Mouse (Mus musculus): ENCODE measurements around the gene Aip. TPM values are rescaled to one million over a fixed set of nuclear protein-coding genes. Genes with fewer than 3 reads are reported as not detected.

Gene Aip
- polyA plus RNA-seq, 1 experiment from 2014 or later: 113 TPM

DNA sequence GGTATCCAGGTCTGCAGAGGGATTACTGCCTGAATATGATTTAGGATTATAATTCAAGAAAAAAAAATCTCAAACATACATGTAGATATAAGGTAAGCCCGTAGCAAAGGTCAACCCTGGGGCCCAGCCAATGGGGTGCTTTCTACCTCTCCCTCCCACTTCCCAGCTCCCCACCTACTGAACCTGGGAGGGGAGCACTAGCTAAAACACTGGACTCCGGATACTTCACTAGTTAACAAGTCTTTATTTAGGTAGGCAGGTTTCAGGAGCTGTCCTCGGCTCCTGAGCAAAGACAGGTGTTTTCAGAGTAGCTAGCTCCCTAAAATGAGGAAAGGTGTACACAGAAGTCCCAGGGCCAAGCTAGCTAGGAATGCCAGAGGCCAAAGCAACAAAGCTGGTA lies 38.4 kb upstream of the Aip start:
- 88% methylated on average over 3 of the region's 3 CpGs for WGBS
- H3K4me2 ChIP-seq (ENCODE audit: low read length): no peak overlapping the region
- H3K27me3 ChIP-seq (replicated peaks; ENCODE audit: control insufficient read depth, insufficient read depth, low read length): no peaks in the 10 kb centered on the region
- H3K4me1 ChIP-seq (ENCODE audit: control insufficient read depth, insufficient read depth, low read depth, low read length): peaks cover 12% of the 10 kb centered on the region
- peaks cover 18% of the 10 kb centered on the region for H3K36me3 ChIP-seq (ENCODE audit: control insufficient read depth, insufficient read depth, low read length)
- no peak overlapping the region for H3K9ac ChIP-seq (ENCODE audit: low read depth, low read length)
- no peak overlapping the region for H3K4me3 ChIP-seq (ENCODE audit: low read length)
- no peaks in the 10 kb centered on the region for H3K9me3 ChIP-seq (ENCODE audit: control insufficient read depth, low read length)
- ATAC-seq: no peak
- H3K27ac ChIP-seq (ENCODE audit: low read depth, low read length): no peak overlapping the region

DNA sequence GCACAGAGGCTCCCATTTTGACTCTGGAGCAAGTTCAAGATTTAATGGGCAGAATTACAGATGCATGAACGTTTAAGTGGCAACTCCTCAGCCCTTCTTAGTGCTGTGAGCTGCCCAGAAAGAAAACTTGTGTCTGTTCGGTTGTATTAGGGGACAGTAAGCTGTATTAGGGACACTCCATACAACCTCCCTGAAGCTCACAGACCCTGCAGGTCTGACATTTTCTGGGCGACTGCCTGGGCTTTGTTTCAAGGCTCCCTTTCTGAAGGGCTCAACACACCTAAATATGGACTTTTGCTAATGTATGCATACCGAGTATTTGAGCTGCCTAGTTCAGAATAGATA lies 37.9 kb upstream of the Aip start:
- Histone ChIP-seq H3K9ac (ENCODE audit: low read depth, low read length) (peak overlapping the region; percentile 84), H3K4me3 (ENCODE audit: low read length) (peak overlapping the region; percentile 74), H3K36me3 (ENCODE audit: control insufficient read depth, insufficient read depth, low read length) (peaks cover 24% of the 10 kb centered on the region), H3K4me1 (ENCODE audit: control insufficient read depth, insufficient read depth, low read depth, low read length) (peaks cover 12% of the 10 kb centered on the region), H3K4me2 (ENCODE audit: low read length) (peak overlapping the region; percentile 67), H3K27me3 (replicated peaks; ENCODE audit: control insufficient read depth, insufficient read depth, low read length) (no peaks in the 10 kb centered on the region), H3K9me3 (ENCODE audit: control insufficient read depth, low read length) (no peaks in the 10 kb centered on the region), H3K27ac (ENCODE audit: low read depth, low read length) (peak overlapping the region; percentile 80)
- WGBS: 38% methylated on average over 4 of the region's 4 CpGs
- ATAC-seq: peak; percentile 48

DNA sequence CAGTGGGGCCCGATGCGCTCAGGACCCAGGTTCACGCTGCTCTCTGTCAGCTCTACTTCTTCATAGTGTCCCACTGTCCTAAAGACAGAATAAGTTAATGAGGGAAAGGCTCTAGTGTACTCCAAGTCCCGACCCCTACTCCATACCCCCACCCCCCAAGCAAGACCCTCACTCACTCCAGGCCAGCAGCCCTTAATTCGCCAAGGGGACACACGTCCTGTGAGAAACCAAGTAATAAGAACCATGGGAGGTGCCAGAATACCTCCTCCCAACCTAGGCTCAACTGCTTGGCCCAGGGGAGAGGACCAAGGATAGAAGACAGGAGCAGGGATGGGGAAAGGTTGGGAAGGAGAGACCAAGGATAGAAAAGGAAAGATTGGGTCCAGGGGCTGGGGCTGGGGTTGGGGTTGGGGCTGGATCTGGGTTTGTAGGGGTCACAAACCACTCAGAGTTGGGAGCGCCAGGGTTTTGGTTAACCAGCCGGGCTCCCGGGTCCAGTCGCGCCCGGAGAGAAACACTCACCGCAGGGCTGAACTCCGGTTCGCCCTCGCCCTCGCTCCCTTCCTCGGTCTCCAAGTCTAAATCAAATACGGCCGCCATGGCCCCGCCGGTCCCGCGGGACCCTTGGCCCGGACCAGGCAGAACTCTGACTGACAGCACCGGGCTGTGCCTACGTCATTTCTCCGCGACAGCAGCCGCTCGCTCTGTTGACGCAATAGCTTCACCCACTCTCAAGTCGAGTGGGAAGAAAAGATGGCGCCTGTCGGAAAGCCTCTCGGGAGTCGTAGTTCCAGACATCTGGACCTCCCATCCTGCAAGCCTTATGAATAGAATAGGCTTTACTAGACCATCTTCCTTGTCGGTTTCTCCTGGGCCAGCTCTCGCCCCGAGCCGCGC lies 37.2 kb upstream of the Aip start, which contains the start of gene Rps6kb2:
Gene Rps6kb2, minus strand, starts transcription at position 709 of the 897 bp plus-strand sequence.
- H3K4me1 ChIP-seq (ENCODE audit: control insufficient read depth, insufficient read depth, low read depth, low read length): peaks cover 12% of the 10 kb centered on the region
- 6% methylated on average over 42 of the region's 42 CpGs for WGBS
- H3K9ac ChIP-seq (ENCODE audit: low read depth, low read length): peak within 1 kb of the TSS; percentile 84
- H3K27ac ChIP-seq (ENCODE audit: low read depth, low read length): peak within 1 kb of the TSS; percentile 80
- ATAC-seq: peak; percentile 87
- H3K4me3 ChIP-seq (ENCODE audit: low read length): peak within 1 kb of the TSS; percentile 74
- peak within 1 kb of the TSS; percentile 67 for H3K4me2 ChIP-seq (ENCODE audit: low read length)
- no peaks in the 10 kb centered on the region for H3K9me3 ChIP-seq (ENCODE audit: control insufficient read depth, low read length)
- H3K27me3 ChIP-seq (replicated peaks; ENCODE audit: control insufficient read depth, insufficient read depth, low read length): no peaks in the 10 kb centered on the region
- H3K36me3 ChIP-seq (ENCODE audit: control insufficient read depth, insufficient read depth, low read length): peaks cover 29% of the 10 kb centered on the region

DNA sequence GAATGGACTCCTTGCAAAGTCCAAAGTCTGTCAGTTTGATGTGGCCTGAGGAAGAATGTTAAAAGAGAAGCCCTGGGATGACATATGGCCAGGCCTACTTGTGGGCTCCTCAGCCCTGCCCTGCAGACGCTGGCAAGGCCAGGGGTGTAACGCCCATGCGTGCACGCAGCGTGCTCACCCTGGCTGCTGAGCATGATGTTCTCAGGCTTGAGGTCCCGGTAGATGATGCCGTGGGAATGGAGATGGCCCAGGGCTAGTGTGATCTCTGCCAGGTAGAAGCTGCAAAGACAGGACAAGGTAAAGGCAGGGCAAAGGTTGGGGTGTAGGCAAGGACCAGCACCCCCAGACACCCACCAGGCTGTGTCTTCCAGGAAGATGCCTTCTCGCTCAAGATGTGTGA lies 33.4 kb upstream of the Aip start:
- H3K9me3 ChIP-seq (ENCODE audit: control insufficient read depth, low read length): no peaks in the 10 kb centered on the region
- H3K27ac ChIP-seq (ENCODE audit: low read depth, low read length): no peak overlapping the region
- ATAC-seq: no peak
- no peak overlapping the region for H3K4me2 ChIP-seq (ENCODE audit: low read length)
- WGBS: 94% methylated on average over 8 of the region's 8 CpGs
- peaks cover 12% of the 10 kb centered on the region for H3K4me1 ChIP-seq (ENCODE audit: control insufficient read depth, insufficient read depth, low read depth, low read length)
- peaks cover 47% of the 10 kb centered on the region for H3K36me3 ChIP-seq (ENCODE audit: control insufficient read depth, insufficient read depth, low read length)
- no peaks in the 10 kb centered on the region for H3K27me3 ChIP-seq (replicated peaks; ENCODE audit: control insufficient read depth, insufficient read depth, low read length)
- H3K9ac ChIP-seq (ENCODE audit: low read depth, low read length): no peak overlapping the region
- H3K4me3 ChIP-seq (ENCODE audit: low read length): no peak overlapping the region

DNA sequence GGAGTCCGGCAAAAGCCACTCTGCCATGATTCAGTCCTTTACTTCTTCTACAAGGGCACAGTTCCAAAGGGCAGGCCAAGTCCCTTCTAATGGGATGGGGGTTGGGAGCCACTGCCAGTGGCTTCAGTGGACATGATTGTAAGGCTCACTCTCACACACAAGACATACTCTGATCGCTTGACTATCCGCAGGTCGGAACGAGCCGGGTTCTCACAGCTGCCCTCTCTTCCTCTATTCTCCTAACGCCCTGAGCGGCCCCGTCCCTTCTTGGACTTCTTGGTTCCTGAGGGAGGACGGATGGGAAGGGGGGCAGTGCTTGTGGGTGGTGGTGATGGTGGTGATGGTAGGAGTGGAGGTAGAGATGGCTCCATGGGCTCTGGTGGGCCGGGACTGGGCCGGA lies 31.1 kb upstream of the Aip start:
- H3K4me1 ChIP-seq (ENCODE audit: control insufficient read depth, insufficient read depth, low read depth, low read length): no peaks in the 10 kb centered on the region
- no peak overlapping the region for H3K4me2 ChIP-seq (ENCODE audit: low read length)
- H3K4me3 ChIP-seq (ENCODE audit: low read length): no peak overlapping the region
- no peaks in the 10 kb centered on the region for H3K27me3 ChIP-seq (replicated peaks; ENCODE audit: control insufficient read depth, insufficient read depth, low read length)
- H3K9me3 ChIP-seq (ENCODE audit: control insufficient read depth, low read length): no peaks in the 10 kb centered on the region
- H3K36me3 ChIP-seq (ENCODE audit: control insufficient read depth, insufficient read depth, low read length): peaks cover 51% of the 10 kb centered on the region
- ATAC-seq: no peak
- 93% methylated on average over 12 of the region's 12 CpGs for WGBS
- H3K9ac ChIP-seq (ENCODE audit: low read depth, low read length): no peak overlapping the region
- no peak overlapping the region for H3K27ac ChIP-seq (ENCODE audit: low read depth, low read length)

DNA sequence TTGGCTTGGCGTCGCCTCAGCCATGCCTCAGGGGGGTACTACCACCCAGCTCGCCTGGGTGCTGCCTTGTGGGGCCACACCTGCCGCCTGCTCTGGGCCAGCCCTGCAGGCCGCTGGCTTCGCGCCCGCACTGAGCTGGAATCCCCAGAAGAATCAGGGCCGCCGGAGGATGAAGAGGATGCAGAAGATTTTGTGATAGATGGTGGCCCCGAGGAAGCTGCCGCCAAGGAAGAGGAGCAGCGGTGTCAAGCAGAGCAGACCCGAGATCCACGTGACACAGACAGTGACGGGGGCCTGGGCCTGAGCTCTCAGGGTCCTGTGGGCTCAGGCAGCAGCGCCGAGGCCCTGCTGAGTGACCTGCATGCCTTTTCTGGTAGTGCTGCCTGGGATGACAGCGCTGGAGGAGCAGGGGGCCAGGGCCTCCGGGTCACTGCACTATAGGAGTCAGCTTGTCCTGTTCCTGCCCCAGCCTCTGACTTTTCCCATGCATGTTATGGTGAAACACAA lies 30.5 kb upstream of the Aip start:
- 60% methylated on average over 20 of the region's 20 CpGs for WGBS
- no peak overlapping the region for H3K9ac ChIP-seq (ENCODE audit: low read depth, low read length)
- H3K27me3 ChIP-seq (replicated peaks; ENCODE audit: control insufficient read depth, insufficient read depth, low read length): no peaks in the 10 kb centered on the region
- H3K36me3 ChIP-seq (ENCODE audit: control insufficient read depth, insufficient read depth, low read length): peaks cover 47% of the 10 kb centered on the region
- no peaks in the 10 kb centered on the region for H3K4me1 ChIP-seq (ENCODE audit: control insufficient read depth, insufficient read depth, low read depth, low read length)
- H3K27ac ChIP-seq (ENCODE audit: low read depth, low read length): no peak overlapping the region
- no peaks in the 10 kb centered on the region for H3K9me3 ChIP-seq (ENCODE audit: control insufficient read depth, low read length)
- ATAC-seq: no peak
- H3K4me2 ChIP-seq (ENCODE audit: low read length): no peak overlapping the region
- no peak overlapping the region for H3K4me3 ChIP-seq (ENCODE audit: low read length)

DNA sequence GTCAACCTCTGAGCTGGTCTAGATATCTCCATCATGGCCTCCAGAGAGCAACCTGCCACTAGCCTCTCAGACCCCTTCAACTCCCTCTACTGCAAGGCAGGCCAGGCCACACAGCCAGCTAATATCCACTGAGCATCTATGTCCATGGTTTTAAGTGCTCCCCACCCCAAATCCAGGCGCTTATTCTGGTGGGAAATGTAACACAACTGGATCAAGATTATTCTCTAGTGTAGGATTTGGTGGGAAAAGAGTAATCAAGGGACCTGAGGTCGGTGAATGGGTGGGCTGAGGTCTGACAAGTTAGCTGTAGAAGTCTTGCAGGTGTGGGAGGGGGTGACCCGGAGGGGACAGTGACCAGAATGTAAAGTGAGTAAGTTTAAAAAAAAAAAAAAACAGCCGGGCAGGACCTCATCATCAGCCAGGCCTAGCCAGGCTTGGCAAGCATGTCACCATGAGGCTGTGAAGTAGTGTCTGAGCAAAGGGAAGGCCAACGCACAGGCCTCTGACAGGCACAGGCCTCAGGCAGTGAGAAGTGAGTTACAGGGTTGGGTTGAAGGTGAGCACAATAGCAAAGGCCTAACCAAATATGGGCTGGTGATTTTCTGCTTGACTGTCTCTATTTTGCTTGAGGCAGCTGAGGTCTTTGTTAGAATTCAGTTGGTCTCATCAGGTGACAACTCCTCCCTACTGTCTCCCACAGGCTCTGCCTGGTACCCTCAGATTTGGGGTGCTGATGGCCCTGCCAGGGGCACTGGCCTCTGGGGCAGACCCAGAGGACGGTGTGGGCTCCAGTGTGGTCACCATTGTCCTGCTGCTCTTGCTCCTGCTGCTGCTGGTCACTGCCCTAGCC lies 29.8 kb upstream of the Aip start:
- Histone ChIP-seq H3K4me3 (ENCODE audit: low read length) (no peak overlapping the region), H3K27ac (ENCODE audit: low read depth, low read length) (no peak overlapping the region), H3K4me2 (ENCODE audit: low read length) (no peak overlapping the region), H3K36me3 (ENCODE audit: control insufficient read depth, insufficient read depth, low read length) (peaks cover 45% of the 10 kb centered on the region), H3K9ac (ENCODE audit: low read depth, low read length) (no peak overlapping the region), H3K27me3 (replicated peaks; ENCODE audit: control insufficient read depth, insufficient read depth, low read length) (no peaks in the 10 kb centered on the region), H3K9me3 (ENCODE audit: control insufficient read depth, low read length) (no peaks in the 10 kb centered on the region), H3K4me1 (ENCODE audit: control insufficient read depth, insufficient read depth, low read depth, low read length) (no peaks in the 10 kb centered on the region)
- ATAC-seq: no peak
- WGBS: 67% methylated on average over 6 of the region's 6 CpGs

DNA sequence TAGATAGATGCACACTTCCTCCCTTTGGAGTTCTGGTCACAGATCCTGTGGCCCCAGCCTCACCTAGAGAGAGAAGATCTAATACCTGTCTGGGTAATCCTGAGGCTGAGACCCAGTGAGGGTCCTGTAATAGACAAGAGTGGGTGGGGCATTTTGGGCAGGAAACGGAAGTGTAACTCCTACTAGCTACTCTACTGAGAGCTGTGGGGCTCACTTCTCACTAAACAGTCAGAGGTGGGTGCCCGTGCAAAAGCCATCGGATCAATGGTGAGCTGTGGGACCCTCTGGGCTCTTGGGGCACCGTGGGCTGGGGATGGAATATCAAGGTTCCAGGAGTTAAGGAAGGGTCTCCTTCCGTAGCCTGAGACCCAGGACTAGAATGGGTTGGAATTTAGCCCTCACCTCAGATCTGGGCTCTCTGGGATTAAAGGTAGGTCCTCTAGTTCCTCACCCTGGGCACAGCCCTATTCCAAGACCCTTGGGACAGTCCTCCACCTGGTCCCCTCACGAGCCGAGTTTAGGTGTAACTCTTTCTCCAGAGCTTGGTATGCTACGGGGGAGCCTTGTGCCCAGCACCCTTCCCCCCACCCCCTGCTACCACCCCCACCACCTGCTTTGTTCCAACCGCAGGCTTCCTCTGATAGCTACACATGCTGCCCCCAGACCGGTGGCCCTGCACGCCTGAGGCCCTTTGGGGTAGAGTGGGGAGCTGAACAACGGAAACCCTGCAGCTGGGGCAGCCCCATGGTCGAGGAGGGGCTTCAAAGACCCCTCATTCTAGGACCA lies 29.0 kb upstream of the Aip start:
- no peaks in the 10 kb centered on the region for H3K9me3 ChIP-seq (ENCODE audit: control insufficient read depth, low read length)
- H3K27me3 ChIP-seq (replicated peaks; ENCODE audit: control insufficient read depth, insufficient read depth, low read length): no peaks in the 10 kb centered on the region
- ATAC-seq: no peak
- 82% methylated on average over 13 of the region's 13 CpGs for WGBS
- H3K4me3 ChIP-seq (ENCODE audit: low read length): no peak overlapping the region
- H3K9ac ChIP-seq (ENCODE audit: low read depth, low read length): no peak overlapping the region; the same call in 1 of the 2 replicates
- no peak overlapping the region for H3K4me2 ChIP-seq (ENCODE audit: low read length)
- no peak overlapping the region for H3K27ac ChIP-seq (ENCODE audit: low read depth, low read length)
- peaks cover 43% of the 10 kb centered on the region for H3K36me3 ChIP-seq (ENCODE audit: control insufficient read depth, insufficient read depth, low read length)
- H3K4me1 ChIP-seq (ENCODE audit: control insufficient read depth, insufficient read depth, low read depth, low read length): peaks cover 7% of the 10 kb centered on the region

Data from hindbrain, embryonic 16.5 days (tissue).